Mouse (Mus musculus): ENCODE results near the gene B3gnt2. TPM values are rescaled to one million over a fixed set of nuclear protein-coding genes. Genes with fewer than 3 reads are reported as not detected.

The B3gnt2 gene
- total RNA-seq, 1 experiment from 2014 or later = 38.9 TPM

GRCm38 (mm10) chr11:22873383-22873782 is 12.6 kb upstream of the B3gnt2 start:
- no peak for ATAC-seq (ENCODE audit: extremely low read depth, insufficient number of reproducible peaks, low FRiP score, poor library complexity, severe bottlenecking)

DNA sequence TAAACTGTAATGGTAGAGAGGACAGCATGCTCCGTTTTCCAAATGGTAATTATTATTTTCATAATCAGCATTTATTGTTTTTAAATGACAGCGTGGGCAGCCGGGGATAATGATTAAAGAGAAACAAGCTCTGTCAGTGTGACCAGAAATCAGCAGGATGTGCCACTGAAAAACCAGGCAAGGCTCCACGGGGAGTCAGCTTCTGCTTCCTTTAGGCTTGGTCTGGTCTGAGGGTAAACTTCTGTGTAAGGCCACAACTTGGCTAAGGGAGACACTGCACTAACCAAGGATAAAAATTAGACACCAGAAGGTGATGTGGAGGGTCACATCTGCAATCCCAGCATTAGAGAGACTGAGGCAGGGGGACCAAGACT is 11.5 kb upstream of the B3gnt2 start:
- no peak for ATAC-seq (ENCODE audit: extremely low read depth, insufficient number of reproducible peaks, low FRiP score, poor library complexity, severe bottlenecking)

GRCm38 (mm10) chr11:22871628-22872306 is 11.0 kb upstream of the B3gnt2 start:
- ATAC-seq (ENCODE audit: extremely low read depth, insufficient number of reproducible peaks, low FRiP score, poor library complexity, severe bottlenecking) = peak; percentile 40; the same call in 1 of the 2 replicates

DNA sequence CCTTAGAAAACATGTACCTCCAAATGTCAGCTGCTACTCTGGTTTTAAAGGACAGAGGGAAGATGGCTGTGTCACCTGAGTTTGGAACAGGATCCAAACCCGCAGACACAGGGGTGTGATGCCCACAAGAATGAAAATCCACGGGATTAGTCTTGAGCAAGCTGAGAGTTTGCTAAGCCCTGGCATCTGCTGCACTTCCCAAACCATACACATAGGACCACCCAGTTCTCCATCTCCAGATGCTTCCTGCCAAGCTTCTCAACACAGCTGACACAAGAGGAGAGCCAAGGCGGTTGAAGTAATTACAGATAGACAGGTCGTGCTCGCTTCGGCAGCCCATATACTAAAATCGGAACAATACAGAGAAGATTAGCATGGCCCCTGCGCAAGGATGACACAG is 7.8 kb upstream of the B3gnt2 start:
- no peak for ATAC-seq (ENCODE audit: extremely low read depth, insufficient number of reproducible peaks, low FRiP score, poor library complexity, severe bottlenecking)

GRCm38 (mm10) chr11:22867691-22868090 is 6.9 kb upstream of the B3gnt2 start:
- no peak for ATAC-seq (ENCODE audit: extremely low read depth, insufficient number of reproducible peaks, low FRiP score, poor library complexity, severe bottlenecking)

DNA sequence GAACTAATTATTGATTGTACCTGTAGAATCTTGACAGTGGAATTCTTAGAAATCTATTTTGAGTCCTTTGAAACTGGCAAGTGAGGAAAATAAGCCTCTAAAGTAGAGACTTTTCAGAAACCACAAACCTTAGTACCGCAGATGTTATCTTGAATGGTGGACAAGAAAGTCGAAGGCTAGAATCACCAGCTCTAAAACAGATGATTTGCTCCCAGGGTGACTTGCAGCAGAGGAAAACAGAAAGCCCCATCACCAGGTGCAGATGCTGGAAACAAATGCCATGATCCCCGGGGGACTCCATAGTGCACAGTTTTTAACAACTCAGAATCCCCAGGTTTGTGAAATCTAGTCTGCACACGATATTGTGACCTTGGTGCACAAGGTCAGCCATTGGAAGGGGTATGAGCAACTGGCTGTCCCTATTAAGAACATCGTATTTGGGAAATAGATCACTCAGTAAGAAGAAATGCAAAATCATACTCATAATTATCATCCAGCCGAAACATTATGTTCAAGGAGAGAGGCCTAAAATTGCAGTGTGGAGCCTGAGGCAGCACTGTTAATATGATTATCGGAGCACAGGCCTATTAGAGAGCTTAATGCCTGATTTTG is 5.0 kb upstream of the B3gnt2 start:
- no peak for ATAC-seq (ENCODE audit: extremely low read depth, insufficient number of reproducible peaks, low FRiP score, poor library complexity, severe bottlenecking)

- no peak for ATAC-seq (ENCODE audit: extremely low read depth, insufficient number of reproducible peaks, low FRiP score, poor library complexity, severe bottlenecking)
These were observed 3.7 kb upstream of the B3gnt2 start for GRCm38 (mm10) chr11:22864305-22865060.

DNA sequence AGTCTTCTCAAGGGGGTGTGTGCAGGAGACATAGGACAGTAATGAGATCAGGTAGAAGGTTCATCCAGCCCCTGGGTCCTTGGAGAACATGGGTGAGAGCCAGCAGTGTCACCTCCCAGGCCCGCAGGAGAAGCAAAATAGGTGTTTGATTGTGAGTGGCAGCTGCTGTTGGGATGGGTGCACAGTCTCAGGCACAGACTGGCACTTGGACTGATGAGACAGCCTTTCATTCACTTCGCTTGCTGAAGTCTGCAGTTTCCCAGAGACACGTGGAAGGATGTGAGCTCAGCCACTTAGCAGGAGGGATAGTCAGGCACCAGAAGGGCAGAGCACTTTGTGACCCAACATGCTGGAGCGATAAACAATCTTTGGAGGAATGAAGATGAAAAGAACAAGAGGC is 2.8 kb upstream of the B3gnt2 start:
- no peak for ATAC-seq (ENCODE audit: extremely low read depth, insufficient number of reproducible peaks, low FRiP score, poor library complexity, severe bottlenecking)

DNA sequence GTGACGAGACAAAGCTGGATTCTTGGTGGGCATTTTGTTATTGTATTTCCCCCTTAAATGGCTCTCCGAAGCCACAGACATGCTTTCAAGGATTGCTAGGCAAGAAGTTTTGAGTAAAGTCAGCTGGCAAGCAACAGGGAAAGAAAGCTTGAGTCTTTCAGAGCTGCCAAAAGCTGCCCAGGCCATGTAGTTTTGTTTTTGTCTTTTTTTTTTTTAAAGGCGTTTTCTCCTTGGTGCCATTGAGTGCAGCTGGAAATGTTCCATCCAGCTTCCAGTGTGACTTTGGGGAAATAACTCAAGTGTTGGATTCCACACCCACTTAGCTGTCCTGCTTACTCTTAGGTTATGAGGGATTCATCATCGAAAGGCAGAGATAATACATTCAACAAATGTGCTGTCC is 554 bp upstream of the B3gnt2 start:
- ATAC-seq (ENCODE audit: extremely low read depth, insufficient number of reproducible peaks, low FRiP score, poor library complexity, severe bottlenecking) = no peak

DNA sequence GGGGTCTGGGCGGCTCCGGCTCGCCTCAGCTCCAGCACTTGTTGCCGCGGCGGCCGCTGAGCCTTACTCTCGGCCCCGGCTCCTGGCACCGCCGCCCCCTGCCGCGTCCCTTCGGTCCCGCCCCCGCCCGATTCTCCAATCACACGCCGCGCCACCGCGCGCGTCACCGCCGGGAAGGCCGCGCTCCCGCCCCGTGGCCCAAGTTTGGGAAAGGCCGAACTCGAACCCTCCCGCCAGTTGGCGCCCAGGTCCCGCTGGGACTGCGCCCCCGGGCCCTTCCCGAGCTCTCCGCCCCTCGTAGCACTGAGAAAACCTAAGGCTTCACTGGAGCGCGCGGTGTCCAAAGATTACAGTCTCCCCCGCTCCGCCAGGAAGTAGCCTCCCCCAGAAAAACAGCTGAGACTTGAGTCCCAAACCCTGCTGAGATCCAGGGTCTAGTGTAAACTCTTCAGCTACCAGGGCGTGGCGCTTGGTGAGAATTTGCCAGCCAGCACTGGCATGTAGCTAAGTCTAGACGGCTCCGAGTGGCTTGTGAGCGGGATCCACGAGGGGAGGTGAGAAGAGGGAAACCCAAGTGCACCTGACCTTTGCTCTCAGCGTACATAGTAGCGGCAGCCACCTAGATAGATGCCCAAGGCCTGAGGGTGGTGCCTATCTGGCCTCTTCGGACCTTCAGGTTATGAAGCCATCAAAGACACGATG is 977 bp downstream of the B3gnt2 start:
- peak; percentile 51 for ATAC-seq (ENCODE audit: extremely low read depth, insufficient number of reproducible peaks, low FRiP score, poor library complexity, severe bottlenecking)

DNA sequence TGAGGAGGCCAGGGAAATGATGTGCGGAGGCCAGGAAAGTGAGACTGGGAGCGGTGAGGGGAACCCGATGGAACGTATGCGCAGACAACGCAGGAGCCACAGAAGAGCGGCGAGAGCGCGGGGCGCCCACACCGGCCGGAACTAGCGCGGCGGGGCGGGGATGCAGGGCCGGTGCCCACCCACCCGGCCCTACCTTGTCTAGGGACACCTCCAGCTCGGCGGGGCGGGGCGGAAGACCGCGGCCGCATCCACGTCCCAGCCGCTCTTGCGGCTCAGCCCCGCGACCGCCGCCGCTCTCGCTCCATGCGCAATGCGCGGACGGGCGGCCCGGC is 1.5 kb downstream of the B3gnt2 start:
- ATAC-seq (ENCODE audit: extremely low read depth, insufficient number of reproducible peaks, low FRiP score, poor library complexity, severe bottlenecking) = peak; percentile 11

- ATAC-seq (ENCODE audit: extremely low read depth, insufficient number of reproducible peaks, low FRiP score, poor library complexity, severe bottlenecking) = 0 out of 2 replicates have a peak, but pooled peaks have one; percentile 10
These were observed 2.1 kb downstream of the B3gnt2 start for GRCm38 (mm10) chr11:22858441-22859300.

DNA sequence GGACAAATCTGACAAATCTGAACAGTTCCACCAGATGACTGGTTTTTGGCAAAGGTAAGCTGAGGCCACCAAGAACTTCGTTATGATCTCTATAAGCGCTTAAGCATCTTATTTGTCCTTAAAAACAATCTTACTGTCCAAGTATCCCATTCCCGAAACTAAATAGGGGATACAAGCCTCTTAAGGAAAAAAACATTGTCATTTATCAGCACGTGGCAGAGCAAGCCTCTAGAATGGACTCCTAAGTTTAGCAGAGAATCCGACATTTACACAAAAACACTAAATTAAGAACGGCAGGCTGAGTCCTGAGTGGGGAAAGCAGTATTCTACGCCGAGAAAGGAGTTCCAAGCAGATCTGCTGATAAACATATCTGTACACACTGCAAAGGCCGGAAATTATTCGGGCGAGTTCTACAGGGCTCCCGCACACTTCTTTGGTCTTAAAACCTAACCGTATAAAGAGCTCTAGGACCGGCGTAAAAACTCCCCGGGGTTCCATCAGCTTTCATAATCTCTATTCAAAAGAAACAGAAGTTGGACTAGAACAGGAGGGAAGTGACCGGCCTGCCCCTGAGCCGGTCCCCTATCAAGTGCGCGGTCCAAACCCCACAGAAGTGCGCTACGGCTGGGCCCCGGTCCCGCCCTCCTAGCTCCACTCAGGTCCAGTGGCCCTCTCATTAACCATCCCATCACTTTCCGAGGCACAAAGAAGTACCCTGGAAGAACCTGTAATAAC is 2.9 kb downstream of the B3gnt2 start:
- peak; percentile 24; the same call in 1 of the 2 replicates for ATAC-seq (ENCODE audit: extremely low read depth, insufficient number of reproducible peaks, low FRiP score, poor library complexity, severe bottlenecking)

GRCm38 (mm10) chr11:22857106-22857704 is 3.6 kb downstream of the B3gnt2 start:
- no peak for ATAC-seq (ENCODE audit: extremely low read depth, insufficient number of reproducible peaks, low FRiP score, poor library complexity, severe bottlenecking)

GRCm38 (mm10) chr11:22856371-22856965 is 4.3 kb downstream of the B3gnt2 start:
- no peak for ATAC-seq (ENCODE audit: extremely low read depth, insufficient number of reproducible peaks, low FRiP score, poor library complexity, severe bottlenecking)

DNA sequence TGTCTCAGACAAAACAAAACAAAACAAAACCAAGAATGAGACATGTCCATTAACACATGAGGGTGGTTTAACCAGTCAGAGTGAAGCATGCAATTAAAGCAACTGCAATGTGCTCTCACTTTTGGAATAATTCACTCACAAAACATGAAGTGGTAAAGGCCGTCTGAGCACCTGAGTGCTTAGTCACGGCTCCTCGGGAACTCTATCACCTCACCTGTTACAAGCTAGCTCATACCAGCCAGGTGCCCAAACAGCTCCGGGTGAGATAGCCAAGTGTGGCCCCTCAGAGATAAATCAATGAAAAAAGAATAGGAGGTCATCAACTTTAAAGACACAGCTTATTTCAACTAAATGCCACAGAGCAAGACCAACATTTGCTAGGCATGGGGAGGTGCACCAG is 6.2 kb downstream of the B3gnt2 start:
- no peak for ATAC-seq (ENCODE audit: extremely low read depth, insufficient number of reproducible peaks, low FRiP score, poor library complexity, severe bottlenecking)

DNA sequence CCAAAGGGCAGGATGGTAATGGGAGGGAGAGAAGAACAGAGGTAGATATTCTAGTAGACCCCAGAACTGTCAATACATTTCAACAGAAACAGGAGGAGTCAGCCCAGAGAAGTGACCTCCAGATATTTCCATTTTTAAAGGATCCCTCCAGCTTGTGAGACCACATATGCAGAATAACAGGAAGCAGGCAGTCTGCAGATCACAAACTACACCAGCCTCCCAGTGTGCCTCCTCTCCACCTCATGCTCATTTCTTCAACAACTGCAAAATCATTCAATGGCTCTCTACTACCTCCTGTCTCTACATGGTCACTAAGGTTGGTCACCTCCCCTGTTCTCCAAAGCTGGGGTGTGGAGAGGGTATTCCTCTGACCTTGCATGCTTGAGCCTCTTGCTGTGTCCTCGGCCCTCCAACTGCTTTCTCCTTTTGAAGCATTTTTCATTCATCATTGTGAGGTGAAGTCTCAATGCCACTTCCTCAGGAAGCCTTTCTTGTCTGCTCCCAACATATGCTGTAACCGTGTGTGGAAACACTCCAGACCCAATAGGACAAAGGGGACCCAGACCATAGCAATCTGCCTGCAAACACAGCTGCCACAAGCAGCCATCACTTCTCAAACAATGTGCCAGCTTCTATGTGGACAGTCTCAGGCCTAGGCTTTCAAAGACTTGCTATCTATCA is 7.1 kb downstream of the B3gnt2 start:
- no peak for ATAC-seq (ENCODE audit: extremely low read depth, insufficient number of reproducible peaks, low FRiP score, poor library complexity, severe bottlenecking)
